Mouse (Mus musculus): ENCODE measurements around the gene Foxd3. TPM values are rescaled to one million over a fixed set of nuclear protein-coding genes. Genes with fewer than 3 reads are reported as not detected.
"Not testable (repeated sequence)": the region's sequence is repeated elsewhere in the genome, so short reads cannot be mapped to it uniquely, and the experiment has no call there.

The Foxd3 gene
- polyA plus RNA-seq, 2 experiments, result 0.81 to 3.3 TPM

DNA sequence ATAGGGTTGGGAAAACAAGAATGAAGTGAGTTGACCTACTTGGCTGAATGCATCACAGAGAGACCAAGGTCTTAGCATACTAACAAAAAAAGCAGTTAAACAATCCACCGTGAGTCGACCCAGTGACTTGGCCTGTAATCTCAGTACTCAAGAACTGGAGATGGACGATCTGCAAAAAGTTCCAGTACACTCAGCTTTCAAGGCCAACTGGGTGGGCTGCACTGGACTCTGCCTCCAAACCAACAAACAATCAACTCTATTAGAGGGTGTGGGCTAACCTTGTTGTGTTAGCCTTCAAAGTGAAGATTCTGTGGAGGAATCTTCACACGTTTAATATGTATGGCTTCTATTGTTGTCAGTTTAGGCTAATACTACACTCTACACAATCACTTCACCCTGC is 20.1 kb upstream of the Foxd3 start:
- DNase-seq (ENCODE audit: low spot score) (no peak), ATAC-seq (ENCODE audit: low FRiP score, low read depth) (no peak)
- Histone ChIP-seq H3K9ac (ENCODE audit: low read depth, low read length, severe bottlenecking) (no peak overlapping the region), H3K4me3 (replicated peaks; ENCODE audit: low read length) (no peak overlapping the region), H3K36me3 (ENCODE audit: control insufficient read depth, insufficient read depth, low read length) (no peaks in the 10 kb centered on the region), H3K9me3 (ENCODE audit: control insufficient read depth, low read length) (no peaks in the 10 kb centered on the region), H3K4me1 (ENCODE audit: control insufficient read depth, insufficient read depth, low read length) (no peaks in the 10 kb centered on the region), H3K4me2 (replicated peaks; ENCODE audit: low read depth, low read length, severe bottlenecking) (no peak overlapping the region), H3K27me3 (ENCODE audit: control insufficient read depth, insufficient read depth, low read length) (no peaks in the 10 kb centered on the region), H3K27ac (replicated peaks; ENCODE audit: low read depth, low read length) (no peak overlapping the region)
- WGBS, result 84% methylated on average over 4 of the region's 4 CpGs
- no peak for TF ChIP-seq POLR2A (IDR thresholded peaks at IDR 0.05; ENCODE audit: borderline replicate concordance, extremely low read depth, insufficient read depth, insufficient read length)

DNA sequence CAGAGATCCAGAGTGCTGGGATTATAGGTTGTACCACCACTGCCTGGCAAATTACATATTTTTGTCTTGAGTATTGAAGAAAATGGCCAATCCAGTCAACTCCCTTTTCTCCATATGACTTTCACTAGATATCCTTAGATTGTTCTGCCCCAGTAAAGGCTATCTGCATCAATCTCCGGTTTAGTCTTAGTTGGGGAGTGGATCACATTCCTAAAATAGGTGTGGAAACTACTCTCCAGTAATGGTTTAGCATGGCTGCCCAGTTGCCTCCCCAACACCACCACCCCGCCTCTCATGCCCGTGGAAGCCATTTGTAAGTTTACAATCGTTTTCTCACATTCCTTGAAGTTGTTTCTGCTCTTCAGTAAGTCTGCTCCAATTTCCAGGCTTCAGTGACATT is 19.4 kb upstream of the Foxd3 start:
- no peak overlapping the region for H3K27ac ChIP-seq (replicated peaks; ENCODE audit: low read depth, low read length)
- H3K9ac ChIP-seq (ENCODE audit: low read depth, low read length, severe bottlenecking), result no peak overlapping the region
- H3K4me2 ChIP-seq (replicated peaks; ENCODE audit: low read depth, low read length, severe bottlenecking), result no peak overlapping the region
- no peaks in the 10 kb centered on the region for H3K9me3 ChIP-seq (ENCODE audit: control insufficient read depth, low read length)
- no peaks in the 10 kb centered on the region for H3K4me1 ChIP-seq (ENCODE audit: control insufficient read depth, insufficient read depth, low read length)
- no peak for TF ChIP-seq POLR2A (IDR thresholded peaks at IDR 0.05; ENCODE audit: borderline replicate concordance, extremely low read depth, insufficient read depth, insufficient read length)
- H3K27me3 ChIP-seq (ENCODE audit: control insufficient read depth, insufficient read depth, low read length), result no peaks in the 10 kb centered on the region
- DNase-seq (ENCODE audit: low spot score) (no peak), ATAC-seq (ENCODE audit: low FRiP score, low read depth) (no peak)
- no peak overlapping the region for H3K4me3 ChIP-seq (replicated peaks; ENCODE audit: low read length)
- WGBS, result 72% methylated on average over 4 of the region's 4 CpGs
- H3K36me3 ChIP-seq (ENCODE audit: control insufficient read depth, insufficient read depth, low read length), result no peaks in the 10 kb centered on the region

DNA sequence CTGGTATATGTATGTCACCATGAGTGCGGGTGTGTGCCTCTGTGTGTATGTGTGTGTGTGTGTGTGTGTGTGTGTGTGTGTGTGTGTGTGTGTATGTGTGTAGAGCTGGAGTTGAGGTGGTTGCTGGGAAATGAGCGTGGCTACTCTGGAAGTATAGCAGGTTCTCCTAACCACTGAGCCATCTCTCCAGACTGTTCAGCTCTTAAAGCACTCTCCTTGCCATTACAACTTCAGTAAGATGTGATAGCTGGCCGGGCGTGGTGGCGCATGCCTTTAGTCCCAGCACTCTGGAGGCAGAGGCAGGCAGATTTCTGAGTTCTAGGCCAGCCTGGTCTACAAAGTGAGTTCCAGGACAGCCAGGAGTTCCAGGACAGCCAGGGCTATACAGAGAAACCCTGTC is 15.5 kb upstream of the Foxd3 start:
- not testable (repeated sequence) for H3K4me3 ChIP-seq (replicated peaks; ENCODE audit: low read length); H3K27ac ChIP-seq (replicated peaks; ENCODE audit: low read depth, low read length); H3K36me3 ChIP-seq (ENCODE audit: control insufficient read depth, insufficient read depth, low read length); H3K9ac ChIP-seq (ENCODE audit: low read depth, low read length, severe bottlenecking); H3K4me2 ChIP-seq (replicated peaks; ENCODE audit: low read depth, low read length, severe bottlenecking); H3K4me1 ChIP-seq (ENCODE audit: control insufficient read depth, insufficient read depth, low read length); H3K27me3 ChIP-seq (ENCODE audit: control insufficient read depth, insufficient read depth, low read length); DNase-seq (ENCODE audit: low spot score); H3K9me3 ChIP-seq (ENCODE audit: control insufficient read depth, low read length); ATAC-seq (ENCODE audit: low FRiP score, low read depth)
- WGBS, result 95% methylated on average over 5 of the region's 5 CpGs

DNA sequence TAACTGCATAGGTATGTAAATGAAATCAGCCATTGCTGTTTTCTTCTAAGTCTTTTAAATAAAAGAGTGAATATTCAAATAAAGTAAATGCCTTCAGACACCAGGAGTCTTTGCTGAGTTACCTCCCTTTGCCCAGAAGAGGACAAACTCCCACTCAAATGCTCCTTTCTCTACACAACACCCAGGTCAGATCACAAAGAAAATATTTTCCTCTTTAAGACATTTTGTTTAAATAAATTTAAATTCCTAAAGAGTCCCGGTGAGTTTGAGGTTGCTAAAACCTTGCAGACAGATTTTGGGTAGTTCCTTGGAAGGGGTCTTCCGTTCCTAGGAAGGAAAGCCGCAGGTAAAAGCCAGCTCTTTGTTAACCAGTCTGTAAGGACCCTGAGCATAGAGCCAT is 14.2 kb upstream of the Foxd3 start:
- Histone ChIP-seq H3K36me3 (ENCODE audit: control insufficient read depth, insufficient read depth, low read length) (no peaks in the 10 kb centered on the region), H3K27ac (replicated peaks; ENCODE audit: low read depth, low read length) (no peak overlapping the region), H3K4me2 (replicated peaks; ENCODE audit: low read depth, low read length, severe bottlenecking) (no peak overlapping the region), H3K4me1 (ENCODE audit: control insufficient read depth, insufficient read depth, low read length) (no peaks in the 10 kb centered on the region), H3K9me3 (ENCODE audit: control insufficient read depth, low read length) (no peaks in the 10 kb centered on the region), H3K27me3 (ENCODE audit: control insufficient read depth, insufficient read depth, low read length) (no peaks in the 10 kb centered on the region), H3K9ac (ENCODE audit: low read depth, low read length, severe bottlenecking) (no peak overlapping the region), H3K4me3 (replicated peaks; ENCODE audit: low read length) (no peak overlapping the region)
- ATAC-seq (ENCODE audit: low FRiP score, low read depth), result no peak
- DNase-seq (ENCODE audit: low spot score), result no peak
- TF ChIP-seq POLR2A (IDR thresholded peaks at IDR 0.05; ENCODE audit: borderline replicate concordance, extremely low read depth, insufficient read depth, insufficient read length), result no peak
- WGBS, result 35% methylated on average over 3 of the region's 3 CpGs

DNA sequence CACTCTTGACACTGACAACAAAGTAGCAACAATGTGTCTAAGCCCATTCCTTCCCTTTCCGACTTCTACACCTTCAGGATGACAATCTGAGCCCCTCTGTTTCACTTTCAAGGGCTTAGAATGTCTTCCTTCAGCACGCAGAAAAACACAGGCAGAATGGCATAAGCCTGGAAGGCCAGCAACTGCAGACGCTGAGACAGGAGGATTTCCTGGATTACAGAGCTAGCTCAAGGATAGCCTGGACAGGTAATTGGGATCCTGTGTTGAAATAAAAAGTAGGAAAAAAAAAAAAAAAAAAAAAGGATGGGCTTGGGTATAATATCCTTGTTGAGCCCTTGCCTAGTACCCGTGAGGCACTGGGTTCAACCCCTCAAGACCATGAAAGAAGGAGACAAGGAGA is 10.5 kb upstream of the Foxd3 start:
- 82% methylated on average over 4 of the region's 4 CpGs for WGBS
- Histone ChIP-seq H3K4me1 (ENCODE audit: control insufficient read depth, insufficient read depth, low read length) (no peaks in the 10 kb centered on the region), H3K36me3 (ENCODE audit: control insufficient read depth, insufficient read depth, low read length) (no peaks in the 10 kb centered on the region), H3K4me3 (replicated peaks; ENCODE audit: low read length) (no peak overlapping the region), H3K27ac (replicated peaks; ENCODE audit: low read depth, low read length) (no peak overlapping the region), H3K9ac (ENCODE audit: low read depth, low read length, severe bottlenecking) (no peak overlapping the region), H3K9me3 (ENCODE audit: control insufficient read depth, low read length) (no peaks in the 10 kb centered on the region), H3K4me2 (replicated peaks; ENCODE audit: low read depth, low read length, severe bottlenecking) (no peak overlapping the region), H3K27me3 (ENCODE audit: control insufficient read depth, insufficient read depth, low read length) (peaks cover 31% of the 10 kb centered on the region)
- DNase-seq (ENCODE audit: low spot score), result no peak
- TF ChIP-seq POLR2A (IDR thresholded peaks at IDR 0.05; ENCODE audit: borderline replicate concordance, extremely low read depth, insufficient read depth, insufficient read length), result no peak
- ATAC-seq (ENCODE audit: low FRiP score, low read depth), result no peak

Data from limb, embryonic 14.5 days (tissue).